Mouse (Mus musculus) regulatory T cell (primary cell): Measurements from ENCODE around the gene Cast.

Source experiments
- in situ Hi-C: fragments of 300-600 bp; cut with MboI, MseI; formaldehyde crosslinking; loops from one replicate; pipeline ENCODE4 v1.15.1; 2025; ENCODE audit warnings: high pct_unique_total_duplicates

Gene Cast

DNA sequence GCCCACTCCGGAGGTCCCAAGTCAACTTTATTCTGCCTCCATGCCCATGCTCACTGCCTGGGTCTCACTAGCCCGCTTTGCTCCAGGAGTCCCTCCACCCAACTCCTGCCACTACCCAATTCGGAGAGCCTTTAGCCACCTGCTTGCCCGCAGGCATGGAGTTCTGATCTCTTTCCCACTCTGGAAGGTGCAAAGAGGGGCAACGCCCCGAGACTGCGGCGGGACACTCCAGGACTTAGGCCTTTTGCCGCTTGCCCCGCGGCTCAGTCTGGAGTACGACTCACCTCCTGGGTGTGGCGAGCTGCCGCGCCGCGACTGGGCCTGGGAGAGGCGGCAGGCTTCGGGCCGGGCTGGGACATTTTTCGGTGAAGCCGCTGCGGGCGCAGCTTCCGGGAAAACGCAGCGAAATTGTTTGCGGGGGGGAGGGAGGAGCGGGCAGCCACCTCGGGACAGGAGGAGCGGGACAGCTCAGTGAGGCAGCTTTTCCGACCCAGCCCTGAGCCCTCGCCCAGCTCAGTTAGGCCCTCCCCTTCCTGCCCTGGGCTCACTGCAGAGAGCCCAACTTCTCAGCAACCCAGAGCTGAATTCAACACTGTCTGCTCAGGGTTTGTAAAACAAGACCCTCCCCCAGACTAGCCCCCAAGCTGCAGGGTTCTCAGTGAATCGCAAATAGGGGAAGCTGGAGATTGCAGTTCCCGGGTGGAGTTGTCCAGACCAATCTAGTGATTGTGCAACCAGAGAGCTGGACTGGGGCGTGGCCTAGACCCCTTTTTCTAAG is at the start of gene Cast:
Cast (minus strand) TSS at position 659 of the 778 bp plus-strand sequence.
- in situ Hi-C loops, result no loop called here

DNA sequence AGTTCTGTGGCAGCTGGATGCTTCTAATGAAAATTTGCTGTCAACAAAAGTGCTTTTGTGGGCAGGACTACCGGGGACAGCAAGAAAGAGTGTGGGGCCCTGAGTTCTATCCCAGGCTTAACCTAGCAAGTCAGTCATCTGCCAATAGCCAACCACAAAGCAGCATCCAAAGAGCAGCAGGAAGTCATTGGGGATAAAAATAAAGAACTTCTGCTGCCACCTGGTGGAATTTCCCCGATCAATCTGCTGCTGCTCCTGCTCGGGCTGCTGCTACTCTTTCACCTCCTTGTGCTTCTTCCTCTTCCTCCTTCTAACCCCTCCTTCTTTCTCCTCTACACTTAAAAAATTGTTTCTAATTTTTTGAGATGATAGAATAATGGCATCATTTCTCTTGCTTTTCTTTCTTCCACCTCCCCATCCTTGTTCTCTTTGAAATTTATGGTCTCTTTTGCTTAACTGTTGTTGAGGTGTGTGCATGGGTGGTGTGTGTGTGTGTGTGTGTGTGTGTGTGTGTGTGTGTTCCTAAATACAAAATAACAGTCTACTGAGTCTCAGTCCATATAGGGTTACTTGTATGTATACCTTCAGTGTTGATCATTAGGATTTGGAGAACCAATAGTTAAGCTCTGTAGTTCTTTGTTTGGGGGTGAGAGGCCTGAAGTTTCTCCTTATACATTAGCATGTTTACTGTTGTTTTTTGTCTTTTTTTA is 45.9 kb upstream of the Cast start:
- in situ Hi-C loops, result no loop called here

DNA sequence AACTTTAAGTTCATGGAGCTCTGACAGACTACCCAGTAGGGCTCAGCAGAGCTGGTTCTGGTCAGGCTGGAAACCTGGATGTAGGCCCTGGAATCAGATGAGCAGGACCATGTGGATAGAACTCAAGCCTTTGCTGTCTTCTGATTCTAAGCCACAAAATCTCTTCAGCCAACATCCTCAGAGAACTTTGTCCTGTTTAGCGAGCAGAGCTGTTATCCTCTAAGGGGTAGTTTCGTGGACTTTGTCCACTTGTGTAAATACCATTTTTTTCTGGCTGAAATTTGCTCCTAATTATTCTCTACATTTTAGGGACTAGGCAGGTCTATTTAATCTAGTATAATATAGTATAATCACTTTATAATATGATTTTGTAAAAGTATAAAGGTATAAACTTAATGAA is 42.2 kb upstream of the Cast start:
- in situ Hi-C loops, result no loop called here

DNA sequence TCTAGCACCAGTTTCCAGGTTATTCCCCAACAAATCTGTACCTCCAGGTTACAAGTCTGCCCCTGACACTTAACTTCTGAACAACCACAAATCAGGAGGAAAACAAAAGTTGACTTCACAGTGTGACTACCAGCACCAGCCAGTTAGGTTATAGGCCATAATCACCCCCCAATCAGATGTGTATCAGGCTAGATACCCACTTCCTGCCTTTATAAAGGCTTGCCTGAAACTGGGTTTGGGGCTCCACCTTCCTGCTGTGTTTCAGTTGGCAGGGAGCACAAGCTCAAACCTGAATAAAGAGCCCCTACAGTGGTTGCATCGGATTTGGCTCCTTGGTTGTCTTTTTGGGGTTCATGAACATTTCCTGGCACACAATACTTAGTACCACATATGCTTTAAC is 37.3 kb upstream of the Cast start:
- in situ Hi-C loops, result no loop called here

DNA sequence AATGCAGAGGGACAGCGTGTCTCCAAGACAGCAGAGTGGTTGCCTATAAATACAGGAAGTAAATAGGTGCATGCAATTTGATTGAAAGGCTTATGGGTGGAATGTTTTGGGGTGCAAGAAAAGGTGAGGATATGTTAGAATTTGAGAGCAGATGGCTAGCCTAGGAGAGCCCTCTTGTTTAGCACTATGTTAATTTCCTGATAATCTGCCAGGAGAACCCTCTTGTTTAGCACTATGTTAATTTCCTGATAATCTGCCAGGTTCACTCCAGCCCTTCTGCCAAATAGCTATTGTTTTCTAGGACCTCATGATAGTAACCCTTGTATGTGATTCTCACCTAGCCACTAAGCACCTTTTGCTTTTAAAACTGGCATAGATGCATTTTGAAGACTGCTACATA is 25.9 kb upstream of the Cast start:
- in situ Hi-C loops, result no loop called here

DNA sequence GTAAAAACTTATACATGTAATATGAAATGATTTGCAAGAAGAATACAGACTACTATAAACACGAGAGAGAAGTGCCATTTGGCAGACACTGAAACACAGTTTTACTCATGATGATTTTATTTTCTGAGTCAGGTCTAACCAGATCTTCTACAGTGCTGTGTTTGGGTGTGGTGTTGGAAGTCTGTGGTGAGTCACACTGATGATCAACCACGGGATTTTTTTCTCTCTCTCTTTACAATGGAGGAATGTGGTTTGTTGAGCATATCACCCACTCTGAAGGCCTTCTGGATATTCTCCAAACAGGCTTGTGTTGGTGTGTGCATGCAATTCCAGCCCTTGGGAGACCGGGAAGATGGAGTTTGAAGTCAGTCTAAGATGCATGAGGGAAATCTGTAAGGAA is 13.5 kb upstream of the Cast start:
- in situ Hi-C loops, result no loop called here

DNA sequence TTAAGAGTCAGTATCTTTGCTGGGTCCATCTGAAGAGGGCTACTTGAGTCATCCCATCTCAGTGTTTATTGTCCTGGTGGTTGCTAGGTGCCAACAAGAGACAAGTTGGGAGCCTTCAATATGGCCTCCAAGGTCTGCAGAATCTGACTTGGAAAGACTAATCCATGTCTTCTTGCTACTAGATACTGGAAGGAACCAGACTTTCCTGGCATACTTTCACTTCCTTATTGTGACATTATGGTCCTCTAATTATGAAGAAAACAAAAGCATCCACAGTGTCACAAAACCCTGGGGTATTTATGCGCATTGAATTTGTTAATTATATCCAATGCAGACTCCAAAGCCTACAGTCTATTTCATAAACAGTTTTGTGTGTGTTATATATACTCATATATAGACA is 7.1 kb upstream of the Cast start:
- in situ Hi-C loops, result no loop called here

DNA sequence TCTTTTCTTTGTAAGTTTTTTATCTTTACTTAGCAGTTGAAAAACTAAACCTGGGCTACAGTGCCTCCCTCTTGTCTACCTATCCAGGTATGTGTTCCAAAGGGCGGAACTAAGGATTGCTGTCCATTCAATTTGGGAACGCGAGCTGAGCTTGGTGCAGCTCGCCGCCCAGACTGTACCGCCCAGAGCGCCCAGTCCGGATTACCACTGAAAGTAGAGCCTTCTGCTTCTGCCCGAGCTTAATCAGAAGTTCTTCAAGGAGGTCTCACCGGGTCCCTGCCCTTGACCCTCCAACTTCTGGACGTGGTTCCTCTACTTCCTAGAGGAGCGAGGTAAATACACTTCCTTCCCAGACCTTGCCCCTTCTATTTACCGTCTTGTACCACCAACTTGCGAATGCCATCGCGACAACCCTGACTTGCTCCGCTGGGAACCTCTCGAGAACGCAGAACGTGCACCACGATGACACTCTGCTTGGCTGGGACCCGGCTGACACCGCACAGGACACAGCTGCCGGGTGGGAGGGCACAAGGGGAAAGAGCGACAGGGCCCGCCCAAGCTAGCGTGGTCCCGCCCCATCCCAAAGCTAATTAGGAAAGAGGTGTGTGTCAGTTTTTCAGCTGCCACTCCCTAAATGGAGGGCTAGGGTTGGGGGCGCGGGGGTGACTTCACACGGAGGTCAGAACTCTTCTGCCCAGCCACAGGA is 1.0 kb downstream of the Cast start:
- in situ Hi-C loops, result no loop called here

DNA sequence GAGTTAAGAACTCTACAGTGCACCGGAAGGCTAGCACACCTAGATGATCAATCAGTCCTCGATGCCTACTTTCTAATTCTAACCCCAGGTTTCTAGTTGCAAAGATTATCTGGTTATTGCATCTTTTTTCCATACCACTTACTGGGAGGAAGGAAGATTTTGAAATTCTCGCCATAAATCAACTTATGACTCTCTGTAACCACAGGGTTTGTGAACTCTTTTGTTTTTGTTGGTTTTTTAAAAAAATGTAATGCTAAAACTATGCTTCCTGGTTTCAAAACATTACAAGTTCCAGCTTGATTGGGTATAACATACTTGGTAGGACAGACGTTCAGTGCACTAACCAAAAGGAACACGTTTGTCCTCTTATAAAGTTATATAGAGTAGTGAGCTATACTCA is 1.7 kb downstream of the Cast start:
- in situ Hi-C loops, result no loop called here

DNA sequence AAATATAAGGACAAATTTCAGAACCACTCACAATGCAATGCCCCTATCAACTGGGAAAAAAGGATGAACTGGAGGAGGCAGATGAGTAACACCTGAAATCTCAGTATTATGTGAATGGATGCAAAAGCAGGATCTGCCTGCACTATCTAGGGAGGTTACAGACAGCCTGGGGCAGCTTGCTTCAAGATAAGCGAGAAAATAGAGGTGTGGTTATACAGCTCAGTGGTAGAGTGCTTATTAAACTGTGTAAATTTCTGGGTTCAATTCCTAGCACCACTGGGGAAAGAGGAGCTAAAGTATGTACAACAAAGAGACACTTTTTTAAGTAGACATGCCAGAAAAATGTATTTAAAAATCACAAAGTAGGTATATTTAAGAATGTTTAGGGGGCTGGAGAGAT is 14.2 kb downstream of the Cast start:
- in situ Hi-C loops, result no loop called here

DNA sequence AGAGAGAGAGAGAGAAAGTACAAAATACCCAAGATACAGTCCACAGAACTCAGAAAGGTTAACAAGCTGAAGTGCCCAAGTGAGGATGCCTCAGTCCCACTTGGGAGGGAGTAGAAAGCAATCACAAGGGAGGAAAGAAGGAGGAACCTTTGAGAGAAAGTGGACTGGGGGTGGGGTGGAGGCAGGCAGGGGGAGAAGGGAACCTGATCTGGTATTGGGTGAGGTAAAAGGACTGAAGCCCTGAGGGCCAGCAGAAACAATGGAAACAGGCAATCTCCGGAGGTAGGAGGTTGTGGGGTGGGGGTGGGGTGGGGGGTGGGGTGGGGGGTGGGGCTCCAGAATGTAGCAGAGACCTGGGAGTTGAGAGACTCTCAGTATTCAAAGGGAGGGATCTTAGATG is 20.9 kb downstream of the Cast start:
- in situ Hi-C loops, result no loop called here

DNA sequence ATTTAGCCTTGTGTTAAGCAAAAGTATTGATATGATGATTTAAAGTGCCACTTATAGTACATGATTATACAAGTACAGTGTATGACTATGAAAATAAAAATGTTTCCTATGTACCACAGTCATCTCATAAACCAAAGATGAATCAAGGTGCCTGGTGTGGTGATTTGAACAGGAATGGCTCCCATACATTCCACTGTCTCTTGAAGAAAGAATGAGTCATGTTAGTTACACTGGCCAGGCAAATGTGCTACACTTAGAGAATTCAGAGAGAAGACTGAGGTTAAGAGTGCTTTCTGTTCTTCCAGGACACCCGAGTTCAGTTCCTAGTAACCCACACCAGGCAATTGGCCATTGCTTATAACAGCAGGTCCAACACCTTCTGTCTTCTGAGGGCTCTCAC is 36.5 kb downstream of the Cast start:
- in situ Hi-C loops, result no loop called here

DNA sequence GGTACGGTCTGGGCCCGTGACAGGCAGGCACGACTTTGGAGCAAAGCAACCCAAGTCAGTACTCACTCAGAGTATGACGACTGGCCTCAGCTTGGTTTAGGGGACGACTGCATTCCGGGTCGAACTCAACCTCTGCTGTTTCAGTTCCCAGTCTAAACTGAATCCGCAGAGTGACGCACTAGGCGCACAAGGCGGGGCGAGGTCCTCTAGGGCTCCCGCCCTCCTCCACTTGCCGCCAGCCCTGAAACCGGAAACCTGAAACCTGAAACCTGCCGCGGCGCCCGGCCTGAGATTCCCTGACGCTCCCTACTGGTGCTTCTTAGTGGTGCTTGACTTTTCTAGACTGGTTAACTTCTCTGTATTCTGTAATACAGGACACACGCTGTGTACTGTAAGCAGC is 38.1 kb downstream of the Cast start:
- in situ Hi-C loops, result no loop called here

DNA sequence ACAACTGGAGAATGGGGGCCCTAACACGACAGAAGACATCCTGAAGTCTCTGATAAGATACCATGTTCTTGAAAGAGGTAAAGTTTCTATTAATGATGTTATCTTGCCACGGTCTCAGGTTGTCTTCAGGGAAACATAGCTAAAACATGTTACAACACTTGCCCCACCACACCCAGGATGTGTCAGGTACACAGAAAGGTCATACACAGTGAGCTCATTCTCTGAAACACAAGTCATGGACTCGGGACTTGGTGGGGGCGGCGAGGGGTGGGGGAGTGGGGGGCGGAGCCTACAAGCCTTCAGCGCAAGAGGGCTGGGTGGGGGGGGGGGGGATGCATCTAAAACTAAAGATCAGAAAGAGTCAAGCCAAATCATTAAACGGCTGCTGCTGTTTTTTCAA is 38.7 kb downstream of the Cast start:
- in situ Hi-C loops, result no loop called here

DNA sequence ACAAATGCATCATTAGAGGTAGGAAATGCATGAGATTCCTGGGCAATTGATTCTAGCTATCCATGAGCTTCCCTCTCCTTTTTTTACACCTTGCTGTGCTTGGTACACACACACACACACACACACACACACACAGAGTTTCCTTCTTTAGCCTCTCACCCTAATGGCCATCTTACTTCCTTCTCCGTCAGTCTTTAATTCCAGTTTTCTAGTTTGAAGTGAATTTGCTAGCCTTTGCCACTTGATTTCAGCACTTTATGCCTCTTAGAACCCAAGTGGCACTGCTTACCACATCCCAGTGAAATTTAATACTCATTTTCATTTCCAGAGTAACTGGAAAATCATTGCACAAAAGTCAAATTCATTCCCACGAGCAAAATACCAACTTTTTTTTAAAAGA is 41.4 kb downstream of the Cast start:
- in situ Hi-C loops, result no loop called here

DNA sequence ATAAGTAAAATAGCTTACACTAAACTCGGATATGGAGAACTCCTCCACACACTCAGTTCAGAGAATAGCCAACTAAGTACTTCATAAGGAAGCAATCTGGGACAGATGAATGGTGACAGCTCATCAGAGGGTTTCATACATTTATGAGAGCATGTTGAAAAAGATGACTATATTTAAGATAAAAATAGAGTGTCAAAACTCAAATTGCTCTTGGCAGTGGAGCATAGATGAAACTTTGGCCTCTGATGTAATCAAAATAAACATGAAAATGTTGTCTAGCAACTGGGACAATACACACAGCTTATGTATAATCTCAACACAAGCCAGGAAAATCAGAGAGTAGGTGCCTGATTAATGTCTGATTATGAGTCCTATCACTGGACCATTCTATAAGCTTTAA is 45.9 kb downstream of the Cast start:
- in situ Hi-C loops, result no loop called here

DNA sequence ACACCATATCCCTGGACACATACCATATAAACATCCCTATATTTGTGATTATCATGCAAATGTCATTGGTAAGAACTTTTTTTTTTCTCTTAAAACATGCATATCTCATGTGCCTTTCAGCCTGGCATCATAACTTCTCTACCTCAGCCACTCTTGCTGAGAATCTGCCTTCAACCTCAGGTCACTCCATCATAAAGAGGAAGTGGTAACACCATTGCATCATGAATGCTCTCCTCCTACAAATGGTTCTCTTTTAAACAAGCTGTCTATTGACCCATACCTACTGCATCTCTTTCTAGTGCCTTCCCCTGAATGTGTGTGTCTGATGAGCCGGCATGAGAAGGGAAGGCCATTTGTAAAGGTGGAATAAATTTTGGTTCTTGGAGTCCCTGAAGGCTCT is 49.5 kb downstream of the Cast start:
- in situ Hi-C loops, result no loop called here

DNA sequence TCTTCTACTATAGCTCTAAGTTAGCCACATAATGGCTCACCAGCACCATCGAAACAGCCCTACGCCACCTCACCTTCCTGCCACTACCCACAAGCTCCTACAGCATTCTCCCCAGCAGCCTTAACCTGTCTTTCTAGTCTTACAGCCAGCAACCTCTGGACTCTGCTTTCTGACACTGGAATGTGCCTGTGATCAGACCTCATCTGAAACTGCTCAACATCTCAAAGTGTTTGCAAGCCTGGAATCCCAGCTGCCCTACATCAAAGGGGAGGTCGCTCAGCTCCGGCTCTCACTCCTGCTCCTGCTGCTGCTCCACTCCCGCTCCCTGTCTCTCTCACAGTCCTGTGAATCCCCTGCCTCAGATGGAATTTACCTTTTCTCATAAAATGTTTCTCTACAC is 65.4 kb downstream of the Cast start:
- in situ Hi-C loops, result no loop called here

DNA sequence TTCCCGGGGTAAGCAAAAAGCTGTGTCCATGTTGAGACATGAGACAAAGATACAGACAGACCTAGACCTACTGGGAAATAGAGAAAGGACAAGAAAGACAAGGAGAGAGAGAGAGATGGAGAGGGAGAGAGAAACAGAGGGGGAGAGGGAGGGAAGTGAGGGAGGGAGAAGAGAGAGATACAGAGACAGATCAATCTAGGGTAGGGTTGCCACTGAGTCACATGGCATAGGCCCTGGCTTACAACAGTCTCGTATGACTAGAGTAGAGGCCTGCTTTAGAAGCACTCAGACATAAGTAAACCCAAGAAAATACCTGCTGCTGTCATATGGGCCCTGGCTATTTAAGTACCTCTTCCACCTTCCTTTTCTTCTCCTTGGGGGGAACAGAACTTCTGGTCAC is 72.2 kb downstream of the Cast start:
- in situ Hi-C loops, result no loop called here

DNA sequence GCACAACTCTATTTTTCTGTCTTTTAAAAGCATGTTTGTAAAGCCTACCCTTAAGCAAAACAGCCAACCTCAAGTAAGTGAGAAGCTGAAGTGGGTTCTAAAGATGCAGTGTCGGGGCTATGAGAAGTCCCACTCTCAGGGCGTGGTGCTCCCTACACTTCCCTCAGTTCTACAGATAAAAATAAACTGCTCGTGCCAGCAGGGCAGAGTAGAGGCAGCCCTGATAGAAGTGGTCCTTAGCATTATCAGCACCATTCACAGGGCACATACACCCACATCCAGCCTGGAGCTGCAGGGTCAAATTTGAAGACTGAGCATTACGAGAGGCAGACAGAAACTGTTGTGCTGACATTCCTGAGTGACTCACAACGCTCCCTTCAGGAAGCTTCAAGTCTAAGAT is 72.8 kb downstream of the Cast start:
- in situ Hi-C loops, result no loop called here

DNA sequence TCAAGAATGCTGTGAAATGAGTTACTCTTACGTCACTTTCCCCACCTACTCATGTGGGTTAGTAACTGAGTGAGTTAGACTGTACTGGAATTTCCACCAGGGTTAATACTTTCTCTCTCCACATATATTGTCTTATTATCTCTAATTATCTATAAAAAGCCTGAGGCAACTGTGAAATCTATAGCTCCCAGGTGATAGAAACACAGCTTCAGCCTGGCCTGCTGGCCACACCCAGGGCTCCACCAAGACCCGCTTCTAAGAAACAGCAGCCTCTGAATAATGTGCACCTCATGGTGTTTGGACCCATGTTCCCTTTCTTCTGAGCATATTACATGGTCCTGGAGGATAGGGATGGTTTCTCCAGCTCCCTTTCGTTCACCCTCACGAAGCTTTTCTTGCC is 74.9 kb downstream of the Cast start:
- in situ Hi-C loops, result no loop called here

DNA sequence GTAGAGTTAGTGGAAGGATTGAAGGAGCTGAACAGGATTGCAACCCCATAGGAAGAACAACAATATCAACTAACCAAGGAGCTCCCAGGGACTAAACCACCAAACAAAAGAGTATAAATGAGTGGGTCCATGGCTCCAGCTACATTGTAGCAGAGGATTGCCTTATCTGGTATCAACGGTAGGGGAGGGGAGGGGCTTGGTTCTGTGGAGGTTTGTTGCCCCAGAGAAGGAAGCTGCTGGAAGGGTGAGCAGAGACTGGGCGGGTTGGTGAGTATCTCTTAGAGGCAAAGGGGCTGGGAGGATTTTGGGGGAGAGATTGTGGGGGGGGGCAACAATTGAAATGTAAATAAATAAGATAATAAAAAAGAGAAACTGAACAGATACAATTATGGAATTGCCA is 89.6 kb downstream of the Cast start:
- in situ Hi-C loops, result no loop called here

DNA sequence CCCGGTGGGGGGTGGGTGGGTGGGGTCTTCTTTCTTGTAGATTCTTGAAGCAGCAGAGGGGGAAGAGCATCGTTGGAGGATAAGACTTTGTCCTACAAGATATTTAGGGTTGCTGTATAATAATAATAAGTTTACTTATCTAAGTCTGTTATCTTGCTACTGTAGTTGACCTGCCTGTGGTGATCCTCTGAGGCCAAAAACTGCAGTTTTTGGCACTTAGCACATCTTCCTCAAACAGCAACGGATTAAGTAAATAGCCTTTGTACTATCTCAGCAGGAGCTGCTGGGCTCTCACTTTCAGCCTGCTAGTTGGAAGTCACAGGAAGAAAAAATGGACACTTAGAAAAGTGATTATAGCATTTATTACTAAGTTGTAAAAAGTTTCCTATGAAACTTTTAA is 112.4 kb downstream of the Cast start:
- in situ Hi-C loops, result no loop called here
